Mouse (Mus musculus) layer of hippocampus, adult 9-10 months (tissue): ENCODE results near the gene Dync2li1.

Experiments used
- DNase-seq: peaks from one replicate; pipeline ENCODE4 v3.0.0; 2022; ENCODE audit warnings: low spot score

Gene Dync2li1

GRCm38 (mm10) chr17:84646477-84646876, 20.2 kb downstream of the Dync2li1 start:
- no peak for DNase-seq

GRCm38 (mm10) chr17:84647630-84648029, 21.3 kb downstream of the Dync2li1 start:
- DNase-seq = no peak

GRCm38 (mm10) chr17:84650302-84651017, 24.2 kb downstream of the Dync2li1 start:
- DNase-seq = no peak

- no peak for DNase-seq
Measured at GRCm38 (mm10) chr17:84653544-84653943, 27.2 kb downstream of the Dync2li1 start.

- DNase-seq = no peak
Measured at GRCm38 (mm10) chr17:84656205-84656604, 29.9 kb downstream of the Dync2li1 start.

- DNase-seq = no peak
Measured at GRCm38 (mm10) chr17:84656653-84657421, 30.5 kb downstream of the Dync2li1 start.

GRCm38 (mm10) chr17:84657422-84657732, 31.1 kb downstream of the Dync2li1 start:
- DNase-seq = no peak

- no peak for DNase-seq
Measured at GRCm38 (mm10) chr17:84657782-84658181, 31.5 kb downstream of the Dync2li1 start.

GRCm38 (mm10) chr17:84658195-84658594, 31.9 kb downstream of the Dync2li1 start:
- no peak for DNase-seq

GRCm38 (mm10) chr17:84658951-84659350, 32.7 kb downstream of the Dync2li1 start:
- no peak for DNase-seq

- no peak for DNase-seq
Measured at GRCm38 (mm10) chr17:84665053-84665452, 38.8 kb downstream of the Dync2li1 start.

GRCm38 (mm10) chr17:84665691-84666090, 39.4 kb downstream of the Dync2li1 start:
- no peak for DNase-seq

GRCm38 (mm10) chr17:84667848-84668247, 41.6 kb downstream of the Dync2li1 start:
- DNase-seq = no peak

GRCm38 (mm10) chr17:84672376-84673369, 46.4 kb downstream of the Dync2li1 start:
- DNase-seq = no peak

- no peak for DNase-seq
Measured at GRCm38 (mm10) chr17:84674048-84674447, 47.8 kb downstream of the Dync2li1 start.

GRCm38 (mm10) chr17:84675204-84675603, 48.9 kb downstream of the Dync2li1 start:
- no peak for DNase-seq

GRCm38 (mm10) chr17:84675951-84676366, 49.7 kb downstream of the Dync2li1 start, which contains the start of gene Abcg8:
Gene Abcg8, plus strand, starts transcription at chr17:84676302.
- no peak for DNase-seq

- DNase-seq = no peak
Measured at GRCm38 (mm10) chr17:84677595-84677994, 51.3 kb downstream of the Dync2li1 start.

- peak; percentile 12 for DNase-seq
Measured at GRCm38 (mm10) chr17:84681670-84682069, 55.4 kb downstream of the Dync2li1 start.

- DNase-seq = no peak
Measured at GRCm38 (mm10) chr17:84682734-84683717, 56.7 kb downstream of the Dync2li1 start, which contains the start of gene Abcg5. Gene Abcg5, minus strand, starts transcription at chr17:84683011.

GRCm38 (mm10) chr17:84684284-84684683, 58.0 kb downstream of the Dync2li1 start:
- no peak for DNase-seq
